Mouse (Mus musculus) spleen, adult 2 months (tissue): ENCODE results near the gene Platr25.

ENCODE experiments used
- CTCF ChIP-seq: fragments of 200-500 bp; IDR thresholded peaks from 2 replicates; pipeline ENCODE4 v1.5.1; 2011; ENCODE audit warnings: mild to moderate bottlenecking, inconsistent platforms; ENCODE audit not compliant: insufficient read depth, insufficient read length, insufficient replicate concordance; ENCODE audit errors: extremely low read depth
- POLR2A ChIP-seq: fragments of 200-500 bp; IDR thresholded peaks from 2 replicates; pipeline ENCODE4 v1.6.1; 2011; ENCODE audit warnings: low read depth, low read length, inconsistent platforms

DNA sequence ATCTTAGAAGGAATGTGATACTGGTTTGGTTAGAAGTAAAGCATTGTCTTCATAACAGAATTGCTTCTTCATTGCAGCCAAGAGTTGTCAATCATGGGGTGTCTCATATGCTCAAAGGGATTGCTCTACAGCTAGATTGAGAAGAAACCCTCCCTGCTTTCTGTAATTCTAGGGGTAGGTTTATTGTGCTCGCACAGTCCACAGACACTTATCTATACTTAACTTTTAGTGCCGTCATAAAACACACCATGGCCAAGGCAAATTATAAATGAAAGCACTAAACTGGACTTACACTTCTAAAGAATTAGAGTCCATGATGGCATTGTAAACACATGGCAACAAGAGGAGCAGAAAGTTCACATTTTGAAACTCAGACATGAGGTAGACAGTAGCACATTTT lies 27.2 kb downstream of the Platr25 start:
- TF ChIP-seq CTCF, result no peak
- TF ChIP-seq POLR2A, result no peak
